Mouse (Mus musculus) liver, postnatal 0 days (tissue): ENCODE data around the gene Fam168a. TPM values are rescaled to one million over a fixed set of nuclear protein-coding genes. Genes with fewer than 3 reads are reported as not detected.

Experiments used
- ATAC-seq: fragments of 200-750 bp; cut with Nextera tagmentation; 2 replicates; pipeline ENCODE4 v1.8.0; 2017; ENCODE audit warnings: mild to moderate bottlenecking, moderate library complexity
- DNase-seq: peaks from one replicate; pipeline ENCODE4 v3.0.0-alpha.2; 2016
- H3K27ac ChIP-seq: fragments of 300-500 bp; sonication (generic); 2 replicates; pipeline ENCODE4 v1.5.1; 2014; ENCODE audit warnings: antibody characterized with exemption, moderate library complexity, mild to moderate bottlenecking, low read depth
- H3K27me3 ChIP-seq: fragments of 300-500 bp; sonication (generic); 2 replicates; pipeline ENCODE4 v1.6.1; 2014; ENCODE audit warnings: low read length, control low read depth, mixed read lengths; ENCODE audit not compliant: insufficient read depth
- H3K36me3 ChIP-seq: fragments of 300-500 bp; sonication (generic); replicated peaks from 2 replicates; pipeline ENCODE4 v1.6.1; 2014; ENCODE audit warnings: mild to moderate bottlenecking, control low read depth, low read length, moderate library complexity, mixed read lengths; ENCODE audit not compliant: insufficient read depth
- H3K4me1 ChIP-seq: fragments of 300-500 bp; sonication (generic); 2 replicates; pipeline ENCODE4 v1.6.1; 2014; ENCODE audit warnings: antibody characterized with exemption, mild to moderate bottlenecking, control low read depth; ENCODE audit not compliant: insufficient read depth
- H3K4me2 ChIP-seq: fragments of 300-500 bp; sonication (generic); 2 replicates; pipeline ENCODE4 v1.6.1; 2014; ENCODE audit warnings: low read depth, mild to moderate bottlenecking, low read length, moderate library complexity, mixed read lengths
- H3K4me3 ChIP-seq: fragments of 300-500 bp; sonication (generic); 2 replicates; pipeline ENCODE4 v1.5.1; 2014; ENCODE audit warnings: low read depth, low read length
- H3K9ac ChIP-seq: fragments of 300-500 bp; sonication (generic); replicated peaks from 2 replicates; pipeline ENCODE4 v1.6.1; 2014; ENCODE audit warnings: mild to moderate bottlenecking, moderate library complexity
- H3K9me3 ChIP-seq: fragments of 300-500 bp; sonication (generic); 2 replicates; pipeline ENCODE4 v1.6.1; 2016; ENCODE audit warnings: mild to moderate bottlenecking, control low read depth, low read length, mixed read lengths
- CTCF ChIP-seq: sonication (generic); IDR thresholded peaks from 2 replicates; pipeline ENCODE4 v1.5.1; 2016; ENCODE audit warnings: antibody characterized with exemption, low read depth
- EP300 ChIP-seq: IDR thresholded peaks from 2 replicates; pipeline ENCODE4 v1.6.1; 2016; ENCODE audit warnings: antibody characterized with exemption, low read depth, mild to moderate bottlenecking
- WGBS: fragments of 180-500 bp; shearing (Covaris S2); extraction: QIAGEN DNeasy Blood & Tissue Kit; methylation state at CpG from one replicate; pipeline ENCODE4 v1.1.7; 2014; ENCODE audit not compliant: insufficient replicate concordance; 5-methylcytosine and 5-hydroxymethylcytosine counted together
- polyA plus RNA-seq: library from polyadenylated mRNA; unstranded; fragments of >200 nt; fragmentation: Nextera tagmentation; extraction: Ambion mirVana; gene quantifications from 2 replicates; pipeline ENCODE4 v1.2.1, GENCODE M21; 2015

Fam168a gene
- polyA plus RNA-seq, 1 experiment from 2014 or later, result 4.3 TPM

DNA sequence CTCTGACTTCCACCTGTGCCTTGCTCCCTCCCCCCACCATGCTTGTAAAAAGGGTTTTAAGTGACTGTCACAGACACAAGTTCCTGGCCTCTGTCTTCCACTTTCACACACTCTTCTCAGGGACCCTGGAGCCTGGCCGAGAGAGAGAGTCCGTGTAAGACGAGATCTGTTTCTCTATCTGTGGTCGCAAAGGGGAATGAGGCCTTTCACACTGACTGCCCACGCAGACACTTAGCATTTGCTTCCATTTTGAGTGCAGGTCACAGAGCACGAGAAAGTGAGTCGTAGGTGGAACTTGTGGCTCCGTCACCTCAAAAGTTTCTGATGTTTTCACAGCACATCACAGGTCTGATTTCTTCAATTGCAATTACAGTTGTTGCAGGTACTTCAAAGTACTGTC is 13.2 kb upstream of the Fam168a start:
- no peaks in the 10 kb centered on the region for H3K4me1 ChIP-seq
- 77% methylated on average over 8 of the region's 8 CpGs for WGBS
- no peaks in the 10 kb centered on the region for H3K27me3 ChIP-seq
- no peak overlapping the region for H3K9ac ChIP-seq
- H3K27ac ChIP-seq, result no peak overlapping the region
- TF ChIP-seq CTCF (no peak), EP300 (no peak)
- ATAC-seq, result no peak
- H3K4me3 ChIP-seq, result no peak overlapping the region
- H3K9me3 ChIP-seq, result no peaks in the 10 kb centered on the region
- no peak for DNase-seq
- no peak overlapping the region for H3K4me2 ChIP-seq
- no peaks in the 10 kb centered on the region for H3K36me3 ChIP-seq

DNA sequence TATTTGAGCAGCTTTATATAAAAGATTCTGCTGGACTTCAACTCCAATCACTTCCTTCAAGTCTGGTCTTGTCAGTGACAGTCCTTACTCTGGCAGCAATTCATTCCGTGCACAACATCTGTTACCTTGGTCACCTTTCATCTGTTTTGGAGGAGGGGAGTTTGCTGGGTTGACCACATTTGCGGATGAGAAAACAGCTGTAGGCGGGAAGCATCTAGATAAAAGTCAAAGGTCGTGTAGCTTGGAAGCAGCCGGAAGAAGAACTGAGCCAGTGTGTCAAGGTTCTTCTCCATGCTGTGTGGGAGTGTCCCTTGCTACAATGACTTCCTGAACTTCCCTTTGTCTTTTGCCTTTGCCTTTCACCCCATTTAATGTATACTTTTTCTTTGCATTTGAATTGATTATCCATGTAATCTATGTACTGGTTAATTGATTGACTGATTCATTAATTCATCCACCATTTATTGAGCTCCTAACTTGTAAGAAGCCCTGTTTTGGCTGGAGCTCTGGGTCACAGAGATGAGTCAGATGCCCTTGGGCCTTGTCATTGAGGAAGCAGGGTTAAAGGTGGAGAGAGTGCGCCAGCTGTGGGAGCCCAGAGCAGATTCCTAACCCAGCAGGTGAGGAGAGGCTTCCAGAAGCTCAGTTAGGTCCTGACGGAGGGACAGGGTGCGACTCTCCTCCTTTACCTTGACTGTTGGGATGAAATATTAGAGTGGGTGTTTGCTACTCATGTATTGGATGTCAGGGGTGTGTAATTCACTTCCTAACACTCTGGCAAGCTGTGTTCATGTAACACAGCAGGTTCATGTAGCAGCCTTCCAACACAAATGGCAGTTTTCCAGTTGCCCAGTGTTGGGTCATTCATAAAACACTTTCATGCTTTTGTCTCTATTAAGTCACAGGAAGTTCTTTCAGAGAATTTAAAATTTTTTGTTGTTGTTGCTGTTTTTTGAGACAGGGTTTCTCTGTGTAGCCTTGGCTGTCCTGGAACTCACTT is 6.4 kb upstream of the Fam168a start:
- Histone ChIP-seq H3K9me3 (no peaks in the 10 kb centered on the region), H3K4me1 (peaks cover 7% of the 10 kb centered on the region; the same call in 1 of the 2 replicates), H3K4me3 (no peak overlapping the region), H3K36me3 (no peaks in the 10 kb centered on the region), H3K27me3 (no peaks in the 10 kb centered on the region), H3K27ac (no peak overlapping the region; the same call in 1 of the 2 replicates), H3K9ac (no peak overlapping the region), H3K4me2 (no peak overlapping the region)
- TF ChIP-seq CTCF (no peak), EP300 (no peak)
- DNase-seq (no peak), ATAC-seq (peak; percentile 51)
- 55% methylated on average over 8 of the region's 8 CpGs for WGBS

DNA sequence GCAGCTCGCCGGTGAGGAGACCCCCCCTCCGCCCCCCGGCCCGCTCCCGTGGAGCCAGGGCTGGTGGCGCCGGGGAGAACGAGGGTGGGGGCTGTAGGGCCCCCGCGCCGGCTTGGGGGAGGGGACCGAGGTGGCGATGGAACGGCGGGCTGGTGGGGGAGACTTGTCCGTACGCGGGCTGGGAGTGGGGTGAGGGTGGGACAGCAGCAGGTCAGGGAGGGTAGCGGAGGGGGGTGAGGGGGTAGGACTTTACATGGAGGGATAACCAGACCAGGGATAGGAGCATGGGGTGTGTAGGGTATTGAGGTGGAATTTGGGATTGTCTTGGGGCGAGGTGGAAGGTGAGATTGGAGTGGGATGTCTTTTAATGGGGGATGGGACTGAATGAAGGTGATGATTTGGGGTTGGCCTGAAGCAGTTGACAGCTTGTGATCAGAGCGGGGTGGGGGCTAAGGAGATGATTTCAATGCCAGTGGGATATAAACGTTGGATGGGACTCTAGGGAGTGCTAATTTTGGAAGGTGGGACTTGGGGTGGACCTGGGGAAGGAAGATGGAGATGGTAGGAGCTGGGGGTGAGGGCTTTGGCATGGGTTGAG is 547 bp downstream of the Fam168a start:
- ATAC-seq (peak; percentile 7; the same call in 1 of the 2 replicates), DNase-seq (no peak)
- TF ChIP-seq CTCF (no peak), EP300 (no peak)
- peaks cover 19% of the 10 kb centered on the region for H3K4me1 ChIP-seq
- H3K4me3 ChIP-seq, result peak overlapping the region; percentile 95
- H3K9ac ChIP-seq, result peak overlapping the region; percentile 92
- H3K27ac ChIP-seq, result peak overlapping the region; percentile 85
- H3K4me2 ChIP-seq, result peak overlapping the region; percentile 94
- no peaks in the 10 kb centered on the region for H3K27me3 ChIP-seq
- H3K36me3 ChIP-seq, result no peaks in the 10 kb centered on the region
- H3K9me3 ChIP-seq, result no peaks in the 10 kb centered on the region
- WGBS, result under 1% methylated on average over 22 of the region's 23 CpGs

GRCm38 (mm10) chr7:100718741-100719140 is 12.3 kb downstream of the Fam168a start:
- Histone ChIP-seq H3K4me1 (no peaks in the 10 kb centered on the region), H3K36me3 (no peaks in the 10 kb centered on the region), H3K27ac (no peak overlapping the region), H3K9me3 (no peaks in the 10 kb centered on the region), H3K4me2 (no peak overlapping the region), H3K27me3 (no peaks in the 10 kb centered on the region), H3K9ac (no peak overlapping the region), H3K4me3 (no peak overlapping the region)
- DNase-seq (no peak), ATAC-seq (no peak)
- TF ChIP-seq EP300 (no peak), CTCF (no peak)
- 84% methylated on average over 5 of the region's 5 CpGs for WGBS

GRCm38 (mm10) chr7:100722268-100722667 is 15.8 kb downstream of the Fam168a start:
- TF ChIP-seq EP300, result no peak
- TF ChIP-seq CTCF, result no peak
- Histone ChIP-seq H3K4me1 (no peaks in the 10 kb centered on the region), H3K9me3 (no peaks in the 10 kb centered on the region), H3K36me3 (no peaks in the 10 kb centered on the region), H3K27ac (no peak overlapping the region), H3K4me3 (no peak overlapping the region), H3K27me3 (no peaks in the 10 kb centered on the region), H3K9ac (no peak overlapping the region), H3K4me2 (no peak overlapping the region)
- DNase-seq (no peak), ATAC-seq (no peak)
- 95% methylated on average over 6 of the region's 6 CpGs for WGBS

DNA sequence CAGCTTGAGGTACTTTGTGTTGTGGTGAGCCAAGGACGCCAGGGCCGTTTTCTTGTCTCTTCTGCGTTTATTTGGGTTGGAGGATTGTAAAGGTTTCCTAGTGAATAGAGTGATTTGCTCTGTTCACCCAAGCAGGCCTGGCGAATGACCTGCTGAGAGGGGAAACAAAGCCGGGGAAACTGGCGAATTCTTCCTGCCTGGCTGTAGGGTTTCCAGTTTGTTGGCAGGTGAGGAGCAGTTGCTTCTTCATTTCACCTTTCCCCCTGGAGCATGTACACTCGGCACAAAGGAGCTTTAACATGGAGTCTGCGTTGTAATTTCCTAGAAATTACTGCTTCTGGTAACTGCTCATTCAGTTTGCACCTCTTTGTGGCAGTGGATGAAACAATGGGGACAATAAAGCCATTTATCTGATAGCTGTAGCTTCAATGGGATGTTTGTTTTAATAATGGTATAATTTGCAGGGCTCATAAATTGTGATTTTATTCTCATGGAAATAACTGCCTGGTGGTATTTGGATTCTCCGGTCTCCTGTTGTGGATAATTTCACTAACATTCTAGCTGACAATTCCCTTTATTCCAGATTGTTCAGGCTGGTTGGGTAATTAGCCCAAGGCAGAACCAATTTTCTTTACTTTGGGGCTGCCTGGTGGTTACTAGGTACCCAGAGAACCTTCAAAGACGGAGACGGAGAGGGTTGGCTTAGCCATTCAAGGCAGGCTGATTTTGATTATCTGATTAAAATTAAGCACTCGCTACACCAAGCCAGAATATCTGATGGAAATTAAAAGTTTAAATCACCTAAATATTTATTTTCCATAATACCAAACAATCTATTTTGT is 17.2 kb downstream of the Fam168a start:
- Histone ChIP-seq H3K9me3 (no peaks in the 10 kb centered on the region), H3K4me1 (no peaks in the 10 kb centered on the region), H3K36me3 (no peaks in the 10 kb centered on the region), H3K4me2 (no peak overlapping the region), H3K27me3 (no peaks in the 10 kb centered on the region), H3K4me3 (no peak overlapping the region), H3K27ac (no peak overlapping the region), H3K9ac (no peak overlapping the region)
- no peak for ATAC-seq
- WGBS, result 74% methylated on average over 12 of the region's 12 CpGs
- no peak for TF ChIP-seq CTCF
- no peak for TF ChIP-seq EP300
- DNase-seq, result no peak
